Mouse (Mus musculus): Measurements from ENCODE around the gene Bckdhb.

The Bckdhb gene

DNA sequence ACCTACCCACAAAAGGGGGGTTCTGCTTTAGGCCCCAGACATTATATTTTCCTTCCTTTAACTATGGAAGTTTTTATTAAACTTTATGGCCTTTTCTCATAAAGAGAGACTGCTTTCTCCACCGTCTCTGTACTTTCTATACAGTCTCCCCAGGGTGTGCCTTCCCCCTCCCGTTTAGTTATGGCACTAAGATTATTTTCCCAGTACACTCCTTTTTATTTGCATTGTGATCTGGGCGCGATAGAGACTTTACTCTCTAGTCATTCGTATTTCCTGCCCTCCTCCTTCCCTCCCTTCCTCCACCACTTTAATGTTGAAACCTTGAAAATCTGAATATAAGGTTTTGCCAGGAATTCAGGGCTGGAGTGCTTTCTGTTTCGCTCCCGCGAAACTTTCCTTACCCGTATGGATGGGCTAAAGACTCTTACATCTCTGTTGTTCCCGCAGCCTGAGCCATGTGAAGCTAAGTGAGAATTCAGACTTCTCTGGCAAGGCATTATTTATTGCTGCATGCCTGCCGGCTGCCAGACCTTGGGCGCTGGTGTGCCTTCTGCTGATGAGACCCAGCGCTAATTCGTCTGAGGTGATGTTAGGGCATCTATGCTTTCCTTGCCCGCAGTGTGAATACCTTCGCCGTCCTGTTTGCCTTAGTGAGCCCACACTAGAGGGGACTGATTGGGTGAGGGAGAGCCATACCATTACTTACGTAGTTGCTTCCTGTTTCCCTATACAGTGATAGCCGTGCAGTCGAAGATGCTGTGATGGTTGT is 182.3 kb downstream of the Bckdhb start:
- DNase-seq (ENCODE audit: low spot score in 2 of 2) = no peak

DNA sequence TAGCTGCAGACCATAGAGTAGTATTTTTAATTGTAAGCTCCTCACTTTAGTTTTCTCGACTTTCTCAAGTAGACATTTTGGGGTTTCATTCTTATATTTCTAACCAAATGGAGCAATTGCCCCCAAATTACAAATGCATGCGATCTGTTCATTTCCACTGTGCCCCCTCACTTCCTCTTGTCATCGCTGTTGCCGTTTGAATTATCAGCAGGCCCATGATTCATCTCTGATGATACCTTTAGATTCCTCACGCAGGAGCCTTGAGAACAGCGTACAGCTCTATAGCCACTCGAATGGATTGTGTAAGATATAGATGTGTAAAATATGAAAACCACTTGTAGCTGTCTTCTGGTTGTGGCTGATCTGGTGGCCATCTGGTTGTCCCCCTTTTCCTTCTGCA is 183.6 kb downstream of the Bckdhb start:
- DNase-seq (ENCODE audit: low spot score in 2 of 2) = no peak

DNA sequence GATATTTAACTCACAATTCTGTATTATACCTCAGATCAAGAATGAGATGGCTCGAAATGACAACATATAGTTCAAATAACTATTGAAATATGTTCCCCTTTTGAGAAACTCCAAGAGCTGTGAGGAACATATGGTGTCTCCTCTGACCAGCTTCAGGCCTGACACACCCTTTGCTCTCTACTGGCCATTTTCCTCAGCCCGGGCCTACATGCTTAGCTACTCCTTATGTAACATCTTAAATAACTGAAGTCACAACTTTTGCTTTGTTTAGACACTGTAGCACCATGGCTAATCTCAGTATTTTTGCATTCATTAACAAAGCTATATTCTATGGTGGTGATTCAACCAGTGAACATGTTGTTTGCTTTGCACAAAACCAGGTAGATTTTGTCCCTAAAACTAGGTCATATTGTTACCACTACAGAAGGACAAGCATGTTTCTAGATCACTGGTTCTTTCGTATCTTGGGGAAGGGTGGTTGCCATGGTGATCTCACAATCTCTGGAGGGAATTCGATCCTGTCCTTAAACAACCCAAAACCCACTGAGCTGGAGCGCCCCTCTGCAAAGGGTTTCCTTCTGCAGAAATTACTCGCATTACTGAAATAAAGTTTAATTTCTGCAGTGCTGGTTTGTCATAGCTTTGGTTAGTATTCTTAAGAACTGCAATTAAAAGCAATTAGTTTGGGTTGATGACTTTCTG is 185.0 kb downstream of the Bckdhb start:
- DNase-seq (ENCODE audit: low spot score in 2 of 2) = peak; percentile 37 to 53

DNA sequence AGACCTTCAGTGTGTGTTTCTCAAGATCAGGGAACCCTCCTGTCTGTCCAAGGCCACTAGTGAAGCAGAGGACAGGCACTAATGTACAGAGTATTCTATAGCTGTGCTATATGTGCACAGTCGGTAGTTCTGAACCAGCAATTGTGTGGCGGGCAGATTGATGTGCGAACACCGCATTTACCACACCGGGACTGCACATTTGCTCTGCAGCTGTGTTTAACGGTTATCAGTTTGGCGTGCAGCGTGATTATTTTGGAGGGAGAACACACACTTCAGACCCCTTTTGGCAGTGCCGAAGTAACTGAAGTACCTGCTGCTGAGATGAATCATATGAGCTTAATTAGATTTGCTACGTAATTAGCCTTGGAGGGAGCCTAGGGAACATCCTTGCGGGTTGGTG is 185.7 kb downstream of the Bckdhb start:
- no peak for DNase-seq (ENCODE audit: low spot score in 2 of 2)

DNA sequence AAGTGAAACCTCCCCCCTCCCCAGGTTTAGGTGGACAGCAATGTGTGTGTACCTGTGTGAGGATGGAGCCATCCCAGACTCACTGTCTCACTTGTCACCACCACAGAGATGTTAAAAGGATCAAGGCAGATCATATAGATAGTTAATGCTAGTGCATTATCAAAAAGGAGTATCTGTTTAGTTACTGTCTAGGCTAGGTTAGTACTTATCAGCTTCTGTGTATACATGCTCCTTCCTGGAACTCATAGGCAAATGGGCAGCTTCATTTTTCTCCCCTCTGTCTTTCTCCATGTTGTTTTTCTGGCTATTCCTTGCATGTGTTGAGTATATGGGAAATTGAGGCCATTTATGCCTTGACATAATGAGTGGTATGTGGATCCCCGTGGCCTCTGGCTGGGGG is 187.4 kb downstream of the Bckdhb start:
- DNase-seq (ENCODE audit: low spot score in 2 of 2) = no peak

DNA sequence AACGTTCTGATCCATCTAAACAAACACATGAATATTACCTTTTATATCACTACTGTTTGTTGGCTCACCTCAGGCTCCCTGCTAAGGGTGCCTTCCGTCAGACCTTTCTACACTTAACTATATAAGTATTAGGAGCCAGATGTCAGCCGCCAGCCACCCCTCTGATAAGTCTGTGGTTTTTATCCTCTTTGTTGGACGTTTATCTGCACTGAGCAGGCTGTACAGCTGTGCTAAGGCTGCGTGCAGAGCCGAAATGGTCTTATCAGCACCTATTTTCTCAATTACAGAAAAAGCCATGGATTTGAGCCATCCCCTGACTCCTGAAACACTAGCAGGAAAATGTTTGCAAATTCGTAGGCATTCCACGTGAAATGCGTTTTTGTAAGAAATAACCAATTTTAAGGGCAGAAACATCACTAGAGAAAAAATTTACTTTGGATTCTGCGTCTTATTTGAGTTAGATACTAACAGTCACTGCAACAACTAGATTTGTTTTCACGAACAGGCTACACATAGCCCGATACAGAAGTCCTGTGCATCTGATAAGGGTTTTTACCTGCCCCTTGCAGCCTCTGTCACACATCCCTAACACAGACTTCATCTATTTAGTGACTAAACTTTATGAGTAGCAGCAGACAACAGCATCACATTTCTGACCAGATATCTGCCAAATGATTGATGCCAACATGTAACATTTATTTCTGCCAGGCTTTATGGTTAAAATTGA is 188.1 kb downstream of the Bckdhb start:
- DNase-seq (ENCODE audit: low spot score in 2 of 2) = no peak

DNA sequence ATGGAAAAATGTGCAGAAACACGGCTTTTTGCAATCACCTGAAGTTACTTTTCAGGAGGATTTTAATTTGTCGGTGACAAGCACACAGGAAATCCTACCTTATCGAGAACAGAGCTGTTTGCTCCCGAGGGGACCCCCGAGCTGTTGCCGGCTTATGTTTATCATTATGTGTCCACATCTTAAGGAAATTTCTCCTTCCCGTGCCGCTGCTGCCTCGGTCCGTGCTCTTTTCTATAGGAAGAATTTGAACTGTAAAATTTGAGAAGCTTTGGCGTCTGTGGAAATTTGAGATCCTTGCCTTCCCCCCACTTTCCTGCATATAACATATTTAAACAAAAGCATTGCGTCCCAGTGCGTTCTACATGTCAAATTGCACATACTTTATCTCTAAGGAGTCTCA is 189.3 kb downstream of the Bckdhb start:
- DNase-seq (ENCODE audit: low spot score in 2 of 2) = no peak

DNA sequence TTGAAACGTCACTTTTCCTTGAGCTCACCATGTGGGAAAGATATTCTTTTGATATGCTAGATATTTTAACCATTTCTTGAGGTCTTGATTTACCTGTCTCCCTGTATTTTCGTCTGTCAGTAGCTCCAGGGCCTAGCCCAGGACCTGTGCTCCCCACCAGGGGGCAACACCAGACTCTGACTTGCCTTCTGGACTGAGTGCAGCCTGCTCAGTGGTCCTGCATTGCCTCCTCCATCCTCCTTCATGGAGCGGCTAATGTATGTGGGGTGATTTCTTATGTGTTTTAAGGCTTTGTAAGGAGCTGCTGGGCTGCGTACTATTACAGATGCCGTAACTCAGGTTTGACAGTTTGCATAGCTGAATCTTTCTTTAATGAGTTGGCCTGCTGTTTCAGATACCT is 192.4 kb downstream of the Bckdhb start:
- DNase-seq (ENCODE audit: low spot score in 2 of 2) = no peak

DNA sequence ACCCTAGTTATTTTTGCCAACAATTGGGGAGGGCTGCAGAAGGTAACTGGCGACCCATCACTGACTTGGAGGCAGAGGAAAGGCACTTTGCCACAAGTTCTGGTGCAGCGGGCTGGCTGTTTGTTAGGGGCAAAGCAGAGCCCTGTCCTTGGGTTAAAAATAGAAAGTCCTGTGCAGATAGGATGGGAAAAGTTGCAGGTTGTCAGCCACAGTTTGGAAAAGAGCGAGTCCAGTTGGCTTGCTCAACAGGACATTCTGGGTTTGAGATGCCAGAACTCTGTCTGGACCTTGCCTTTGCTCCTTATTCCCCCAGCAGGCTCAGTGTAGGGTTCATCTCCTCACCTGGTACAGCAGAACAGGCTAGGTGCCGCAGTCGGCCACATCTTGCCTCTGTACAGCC is 200.1 kb downstream of the Bckdhb start:
- no peak for DNase-seq (ENCODE audit: low spot score in 2 of 2)

DNA sequence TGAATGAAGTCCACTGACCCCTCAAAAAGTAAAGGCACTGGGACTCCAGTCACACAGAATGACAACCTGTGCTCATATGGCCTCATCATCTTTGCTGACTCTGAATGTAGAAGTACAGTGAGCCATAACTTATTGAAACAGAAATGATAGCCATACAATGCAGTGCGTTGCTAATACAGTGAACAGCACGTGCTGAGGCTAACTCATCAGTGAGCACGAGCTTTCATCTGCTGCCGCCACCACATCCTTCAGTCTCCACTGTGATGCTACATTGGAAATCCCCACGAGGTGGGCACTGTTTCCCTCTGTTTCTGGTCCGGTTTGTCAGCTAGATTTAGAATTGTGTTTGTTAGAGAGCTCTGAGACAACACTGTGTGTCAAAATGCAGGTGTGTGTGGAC is 205.4 kb downstream of the Bckdhb start:
- DNase-seq (ENCODE audit: low spot score in 2 of 2) = no peak

DNA sequence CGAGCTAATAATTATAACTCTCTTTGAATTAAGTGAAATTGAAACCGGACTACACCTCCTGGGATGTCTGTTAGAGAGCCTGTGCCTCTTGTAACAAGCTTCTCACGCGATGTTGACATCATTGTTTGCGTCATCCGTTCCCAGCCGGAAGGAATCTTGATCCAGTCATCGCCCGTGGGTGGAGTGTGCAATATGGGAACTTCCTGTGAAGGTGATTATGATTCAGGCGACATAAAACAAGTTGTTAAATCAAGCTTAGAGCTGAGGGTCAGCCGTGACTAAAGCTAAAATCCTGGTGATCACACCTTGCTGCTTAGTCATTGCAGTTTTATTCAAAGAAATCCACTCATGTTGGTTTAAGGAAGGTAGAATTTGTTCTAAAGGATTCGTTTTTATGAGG is 210.1 kb downstream of the Bckdhb start:
- no peak for DNase-seq (ENCODE audit: low spot score in 2 of 2)

DNA sequence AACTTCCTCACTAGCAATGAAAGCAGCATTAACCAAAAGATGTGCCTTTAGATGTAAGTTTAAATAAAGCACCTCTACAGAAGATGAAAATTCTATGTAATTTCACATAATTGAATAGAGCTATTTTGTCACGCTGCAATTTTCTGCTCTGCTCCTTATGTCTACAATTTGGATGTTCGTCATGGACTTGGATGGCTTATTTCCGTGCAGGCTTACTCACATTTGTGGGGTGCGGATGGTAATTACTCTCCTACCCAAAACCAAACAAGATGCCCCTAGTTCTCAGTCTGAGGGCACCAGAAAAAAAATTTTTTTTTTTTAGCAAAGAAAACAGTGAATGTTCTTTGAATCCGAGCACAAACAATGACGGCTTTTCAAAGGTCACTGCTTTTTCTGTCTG is 212.2 kb downstream of the Bckdhb start:
- DNase-seq (ENCODE audit: low spot score in 2 of 2) = no peak

DNA sequence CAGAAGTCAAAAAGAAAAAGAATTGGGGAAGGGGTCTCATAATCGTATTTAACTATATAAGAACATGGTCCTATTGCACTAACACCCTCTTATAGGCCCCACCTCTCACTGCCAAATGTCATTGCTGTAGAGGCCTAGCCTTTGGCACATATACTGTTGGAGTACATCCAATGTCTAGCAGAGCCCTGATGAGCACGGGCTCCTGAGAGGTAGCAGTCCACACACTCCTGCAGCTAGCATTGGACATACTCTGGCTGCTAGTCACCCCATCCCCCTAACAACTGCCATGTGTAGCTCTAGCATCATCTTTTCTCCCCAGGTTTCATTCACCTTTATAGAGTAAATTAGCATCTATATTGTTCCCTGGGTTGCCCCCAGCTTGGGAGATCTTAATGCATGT is 223.2 kb downstream of the Bckdhb start:
- no peak for DNase-seq (ENCODE audit: low spot score in 2 of 2)
